Mouse (Mus musculus): Measurements from ENCODE around the gene Prkcd. TPM values are rescaled to one million over a fixed set of nuclear protein-coding genes. Genes with fewer than 3 reads are reported as not detected.

Prkcd gene
- polyA plus RNA-seq, 1 experiment from 2014 or later, result 37.5 TPM

- no peak overlapping the region for H3K27ac ChIP-seq
- H3K9me3 ChIP-seq (replicated peaks), result no peaks in the 10 kb centered on the region
- no peak overlapping the region for H3K4me2 ChIP-seq
- H3K36me3 ChIP-seq, result no peaks in the 10 kb centered on the region
- H3K4me3 ChIP-seq, result no peak overlapping the region
- 84% methylated on average over 1 of the region's 1 CpGs for WGBS
- H3K4me1 ChIP-seq (replicated peaks), result peaks cover 62% of the 10 kb centered on the region
- no peaks in the 10 kb centered on the region for H3K27me3 ChIP-seq
- no peak for ATAC-seq (replicated peaks; ENCODE audit: insufficient number of reproducible peaks, insufficient read depth, low FRiP score, low read depth)
- H3K9ac ChIP-seq, result no peak overlapping the region
Measured at GRCm38 (mm10) chr14:30634418-30634817, 8.4 kb upstream of the Prkcd start.

DNA sequence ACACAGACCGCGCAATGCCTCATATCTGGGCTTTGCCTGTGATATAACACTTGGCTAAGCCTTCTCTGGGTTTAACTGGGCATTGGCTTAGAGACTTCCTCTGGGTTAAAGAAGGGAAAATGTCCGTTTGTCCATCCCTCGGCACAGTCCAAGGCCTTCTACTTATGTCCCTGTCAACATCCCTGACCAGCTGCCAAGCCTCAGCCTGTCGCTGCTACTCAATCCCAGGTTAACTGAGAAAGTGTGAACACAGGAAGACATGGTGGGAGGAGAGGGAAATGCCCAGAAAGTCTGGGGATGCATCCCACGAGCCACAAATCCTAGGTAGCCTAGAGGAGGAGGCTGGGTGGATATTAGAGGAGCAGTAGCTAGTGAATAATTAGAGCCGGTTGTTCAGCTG, 7.7 kb upstream of the Prkcd start:
- Histone ChIP-seq H3K4me2 (no peak overlapping the region), H3K4me3 (no peak overlapping the region), H3K9ac (no peak overlapping the region), H3K4me1 (replicated peaks) (peaks cover 61% of the 10 kb centered on the region), H3K9me3 (replicated peaks) (no peaks in the 10 kb centered on the region), H3K36me3 (no peaks in the 10 kb centered on the region), H3K27ac (no peak overlapping the region), H3K27me3 (no peaks in the 10 kb centered on the region)
- 61% methylated on average over 7 of the region's 7 CpGs for WGBS
- no peak for ATAC-seq (replicated peaks; ENCODE audit: insufficient number of reproducible peaks, insufficient read depth, low FRiP score, low read depth)

GRCm38 (mm10) chr14:30631834-30632233, 5.8 kb upstream of the Prkcd start:
- ATAC-seq (replicated peaks; ENCODE audit: insufficient number of reproducible peaks, insufficient read depth, low FRiP score, low read depth), result no peak
- Histone ChIP-seq H3K9ac (no peak overlapping the region), H3K9me3 (replicated peaks) (no peaks in the 10 kb centered on the region), H3K4me3 (no peak overlapping the region), H3K27me3 (no peaks in the 10 kb centered on the region), H3K4me1 (replicated peaks) (peaks cover 43% of the 10 kb centered on the region), H3K36me3 (no peaks in the 10 kb centered on the region), H3K27ac (peak overlapping the region; percentile 43), H3K4me2 (no peak overlapping the region)
- WGBS, result 65% methylated on average over 2 of the region's 2 CpGs

GRCm38 (mm10) chr14:30630811-30631576, 5.0 kb upstream of the Prkcd start:
- 62% methylated on average over 5 of the region's 5 CpGs for WGBS
- peak overlapping the region; percentile 43 for H3K27ac ChIP-seq
- peaks cover 45% of the 10 kb centered on the region for H3K4me1 ChIP-seq (replicated peaks)
- no peak overlapping the region for H3K4me3 ChIP-seq
- no peaks in the 10 kb centered on the region for H3K9me3 ChIP-seq (replicated peaks)
- H3K36me3 ChIP-seq, result no peaks in the 10 kb centered on the region
- H3K9ac ChIP-seq, result no peak overlapping the region
- no peak overlapping the region for H3K4me2 ChIP-seq
- no peak for ATAC-seq (replicated peaks; ENCODE audit: insufficient number of reproducible peaks, insufficient read depth, low FRiP score, low read depth)
- H3K27me3 ChIP-seq, result no peaks in the 10 kb centered on the region

GRCm38 (mm10) chr14:30629839-30630238, 3.8 kb upstream of the Prkcd start:
- Histone ChIP-seq H3K4me2 (no peak overlapping the region), H3K9ac (no peak overlapping the region)
- WGBS, result 48% methylated on average over 4 of the region's 4 CpGs

DNA sequence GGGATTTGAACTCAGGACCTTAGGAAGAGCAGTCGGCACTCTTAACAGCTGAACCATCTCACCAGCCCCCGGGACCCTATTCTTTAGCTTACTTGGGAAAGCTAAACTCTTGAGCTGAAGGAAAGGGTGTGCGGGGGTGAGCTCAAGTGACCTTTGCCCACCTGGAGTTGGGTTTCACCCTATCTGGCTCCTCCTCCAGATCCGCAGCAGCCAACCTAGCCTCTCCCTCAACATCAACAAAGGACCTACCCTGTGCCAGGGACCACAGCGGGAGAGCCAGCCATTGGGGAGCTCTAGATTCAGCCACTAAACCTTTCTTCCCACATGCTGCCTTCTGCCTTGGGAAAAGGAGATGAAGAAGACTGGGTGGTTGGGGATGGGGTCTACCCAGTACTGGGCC, 2.2 kb upstream of the Prkcd start:
- no peaks in the 10 kb centered on the region for H3K9me3 ChIP-seq (replicated peaks)
- no peak overlapping the region for H3K27ac ChIP-seq
- H3K4me1 ChIP-seq (replicated peaks), result peaks cover 56% of the 10 kb centered on the region
- no peak overlapping the region for H3K4me2 ChIP-seq
- no peaks in the 10 kb centered on the region for H3K36me3 ChIP-seq
- ATAC-seq (replicated peaks; ENCODE audit: insufficient number of reproducible peaks, insufficient read depth, low FRiP score, low read depth), result no peak
- no peaks in the 10 kb centered on the region for H3K27me3 ChIP-seq
- H3K4me3 ChIP-seq, result no peak overlapping the region
- no peak overlapping the region for H3K9ac ChIP-seq
- WGBS, result 80% methylated on average over 5 of the region's 5 CpGs

More at GRCm38 (mm10) chr14:30629839-30630238, 3.8 kb upstream of the Prkcd start:
- ATAC-seq (replicated peaks; ENCODE audit: insufficient number of reproducible peaks, insufficient read depth, low FRiP score, low read depth), result no peak
- Histone ChIP-seq H3K36me3 (no peaks in the 10 kb centered on the region), H3K4me1 (replicated peaks) (peaks cover 48% of the 10 kb centered on the region), H3K4me3 (no peak overlapping the region), H3K27ac (no peak overlapping the region), H3K27me3 (no peaks in the 10 kb centered on the region), H3K9me3 (replicated peaks) (no peaks in the 10 kb centered on the region)

DNA sequence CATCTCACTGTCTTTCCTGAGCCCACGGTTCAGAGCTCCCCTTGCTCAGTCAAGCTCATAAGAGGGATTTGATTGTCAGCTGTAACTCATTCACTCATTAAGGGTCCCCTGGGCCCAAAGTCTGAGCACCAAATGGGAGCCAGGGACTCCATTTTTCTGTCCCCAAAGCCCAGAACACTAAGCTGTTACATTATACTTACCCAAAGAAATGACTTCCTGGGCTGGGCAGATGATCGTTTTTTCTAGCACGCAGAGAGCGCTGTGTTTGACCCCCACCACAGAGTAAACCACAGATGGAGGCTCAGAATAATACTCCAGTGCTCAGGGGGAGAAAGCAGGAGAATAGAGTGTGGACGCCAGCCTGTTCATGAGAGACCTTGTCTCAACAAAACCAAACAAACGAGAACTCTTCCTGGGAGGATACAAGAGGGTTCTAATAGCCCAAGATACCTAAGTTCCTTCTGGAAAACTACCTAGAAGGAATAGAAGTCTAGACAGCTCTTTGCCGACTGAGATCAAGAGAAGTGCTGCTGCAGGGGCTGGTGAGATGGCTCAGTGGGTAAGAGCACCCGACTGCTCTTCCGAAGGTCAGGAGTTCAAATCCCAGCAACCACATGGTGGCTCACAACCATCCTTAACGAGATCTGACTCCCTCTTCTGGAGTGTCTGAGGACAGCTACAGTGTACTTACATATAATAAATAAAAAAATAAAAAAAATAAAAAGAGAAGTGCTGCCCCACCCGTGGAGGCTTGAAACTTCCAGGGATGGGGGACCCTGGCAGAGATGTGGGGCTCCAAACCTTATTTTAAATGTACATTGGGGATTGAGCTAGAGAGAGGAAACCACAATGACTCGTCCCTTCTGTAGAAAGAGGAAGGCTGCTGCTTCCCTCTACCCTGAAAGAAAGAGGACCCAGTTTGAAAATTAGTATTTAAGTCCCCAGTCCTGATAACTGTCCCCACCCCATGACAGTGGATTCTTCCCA, 1.0 kb upstream of the Prkcd start:
- 52% methylated on average over 12 of the region's 12 CpGs for WGBS
- no peak for ATAC-seq (replicated peaks; ENCODE audit: insufficient number of reproducible peaks, insufficient read depth, low FRiP score, low read depth)
- Histone ChIP-seq H3K36me3 (no peaks in the 10 kb centered on the region), H3K9me3 (replicated peaks) (no peaks in the 10 kb centered on the region), H3K4me1 (replicated peaks) (peaks cover 54% of the 10 kb centered on the region), H3K9ac (peak overlapping the region; percentile 81), H3K4me3 (peak overlapping the region; percentile 93), H3K27ac (peak overlapping the region; percentile 73), H3K4me2 (peak overlapping the region; percentile 85), H3K27me3 (no peaks in the 10 kb centered on the region)

- H3K9ac ChIP-seq, result peak overlapping the region; percentile 81
- peak overlapping the region; percentile 85 for H3K4me2 ChIP-seq
- H3K27me3 ChIP-seq, result no peaks in the 10 kb centered on the region
- peaks cover 47% of the 10 kb centered on the region for H3K4me1 ChIP-seq (replicated peaks)
- H3K36me3 ChIP-seq, result no peaks in the 10 kb centered on the region
- peak; percentile 19; the same call in 1 of the 2 replicates for ATAC-seq (replicated peaks; ENCODE audit: insufficient number of reproducible peaks, insufficient read depth, low FRiP score, low read depth)
- 1% methylated on average over 39 of the region's 39 CpGs for WGBS
- peak overlapping the region; percentile 73 for H3K27ac ChIP-seq
- no peaks in the 10 kb centered on the region for H3K9me3 ChIP-seq (replicated peaks)
- H3K4me3 ChIP-seq, result peak overlapping the region; percentile 93
Measured at GRCm38 (mm10) chr14:30625131-30625807, 741 bp downstream of the Prkcd start.

DNA sequence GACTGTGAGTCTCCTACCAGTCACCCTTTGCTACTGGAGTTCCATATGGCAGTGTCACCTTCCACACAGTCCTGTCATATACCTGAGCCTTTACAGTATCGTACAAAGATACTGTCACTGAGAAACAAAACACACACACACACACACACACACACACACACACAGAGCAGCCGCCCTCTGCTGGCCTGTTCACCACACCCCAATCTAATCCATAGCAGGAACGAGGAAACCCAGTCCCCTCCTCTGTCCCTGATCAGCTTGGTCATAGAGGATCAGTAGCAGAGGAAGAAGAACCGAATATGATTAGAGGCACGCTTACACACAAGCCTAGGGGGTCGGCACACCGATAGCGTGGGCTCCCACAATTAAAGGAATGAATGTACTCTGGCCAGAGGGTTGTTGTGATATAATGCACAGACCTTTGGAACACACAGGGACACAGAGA, 1.7 kb downstream of the Prkcd start:
- Histone ChIP-seq H3K9ac (no peak overlapping the region), H3K27me3 (no peaks in the 10 kb centered on the region), H3K9me3 (replicated peaks) (no peaks in the 10 kb centered on the region), H3K4me2 (peak overlapping the region; percentile 85), H3K27ac (peak overlapping the region; percentile 73; the same call in 1 of the 2 replicates), H3K36me3 (no peaks in the 10 kb centered on the region), H3K4me1 (replicated peaks) (peaks cover 42% of the 10 kb centered on the region), H3K4me3 (peak overlapping the region; percentile 93)
- WGBS, result 52% methylated on average over 8 of the region's 8 CpGs
- ATAC-seq (replicated peaks; ENCODE audit: insufficient number of reproducible peaks, insufficient read depth, low FRiP score, low read depth), result no peak

GRCm38 (mm10) chr14:30622556-30622955, 3.5 kb downstream of the Prkcd start:
- H3K9ac ChIP-seq, result no peak overlapping the region
- H3K27me3 ChIP-seq, result no peaks in the 10 kb centered on the region
- WGBS, result 90% methylated on average over 8 of the region's 8 CpGs
- no peaks in the 10 kb centered on the region for H3K36me3 ChIP-seq
- ATAC-seq (replicated peaks; ENCODE audit: insufficient number of reproducible peaks, insufficient read depth, low FRiP score, low read depth), result no peak
- no peak overlapping the region for H3K4me3 ChIP-seq
- no peak overlapping the region for H3K4me2 ChIP-seq
- peaks cover 42% of the 10 kb centered on the region for H3K4me1 ChIP-seq (replicated peaks)
- no peak overlapping the region for H3K27ac ChIP-seq
- no peaks in the 10 kb centered on the region for H3K9me3 ChIP-seq (replicated peaks)

DNA sequence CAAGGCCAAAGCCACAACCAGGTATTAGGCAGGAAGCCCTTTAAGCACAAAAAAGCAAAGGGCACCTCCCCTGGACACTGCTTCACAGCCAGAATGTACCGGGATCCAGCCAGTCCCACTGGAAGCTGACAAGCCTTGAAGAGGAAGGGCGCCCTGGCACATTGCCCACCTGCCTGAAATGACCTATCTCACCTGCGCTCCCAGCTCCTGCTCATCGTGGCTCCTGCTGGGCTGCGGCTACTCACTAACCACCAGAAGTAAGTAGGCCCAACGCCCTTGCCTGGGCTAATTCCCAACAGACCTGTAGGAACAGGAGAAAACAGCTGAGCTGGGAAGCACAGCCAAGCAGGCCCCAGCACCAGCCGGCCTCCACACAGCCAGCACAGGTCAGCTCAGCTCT, 3.9 kb downstream of the Prkcd start:
- H3K4me1 ChIP-seq (replicated peaks), result peaks cover 42% of the 10 kb centered on the region
- no peak overlapping the region for H3K27ac ChIP-seq
- no peak for ATAC-seq (replicated peaks; ENCODE audit: insufficient number of reproducible peaks, insufficient read depth, low FRiP score, low read depth)
- WGBS, result 71% methylated on average over 7 of the region's 7 CpGs
- H3K4me2 ChIP-seq, result no peak overlapping the region
- H3K36me3 ChIP-seq, result no peaks in the 10 kb centered on the region
- no peak overlapping the region for H3K9ac ChIP-seq
- H3K4me3 ChIP-seq, result no peak overlapping the region
- no peaks in the 10 kb centered on the region for H3K9me3 ChIP-seq (replicated peaks)
- H3K27me3 ChIP-seq, result no peaks in the 10 kb centered on the region
